Mouse (Mus musculus) kidney, embryonic 15.5 days (tissue): ENCODE results near the gene Tmsb10. TPM values are rescaled to one million over a fixed set of nuclear protein-coding genes. Genes with fewer than 3 reads are reported as not detected.

Experiments used
- ATAC-seq: fragments of 200-750 bp; cut with Nextera tagmentation; replicated peaks from 2 replicates; pipeline ENCODE4 v1.8.0; 2017; ENCODE audit warnings: moderate TSS enrichment; ENCODE audit not compliant: low FRiP score
- H3K27ac ChIP-seq: fragments of 300-500 bp; sonication (generic); 2 replicates; pipeline ENCODE4 v1.5.1; 2015; ENCODE audit warnings: mild to moderate bottlenecking, inconsistent platforms
- H3K27me3 ChIP-seq: fragments of 300-500 bp; sonication (generic); 2 replicates; pipeline ENCODE4 v1.6.1; 2015; ENCODE audit warnings: inconsistent platforms
- H3K36me3 ChIP-seq: fragments of 300-500 bp; sonication (generic); 2 replicates; pipeline ENCODE4 v1.6.1; 2015; ENCODE audit warnings: inconsistent platforms
- H3K4me1 ChIP-seq: fragments of 300-500 bp; sonication (generic); 2 replicates; pipeline ENCODE4 v1.6.1; 2015; ENCODE audit warnings: inconsistent platforms
- H3K4me2 ChIP-seq: fragments of 300-500 bp; sonication (generic); 2 replicates; pipeline ENCODE4 v1.6.1; 2015; ENCODE audit warnings: moderate library complexity, mild to moderate bottlenecking, inconsistent platforms
- H3K4me3 ChIP-seq: fragments of 300-500 bp; sonication (generic); replicated peaks from 2 replicates; pipeline ENCODE4 v1.5.1; 2015; ENCODE audit warnings: mild to moderate bottlenecking, inconsistent platforms
- H3K9ac ChIP-seq: fragments of 300-500 bp; sonication (generic); 2 replicates; pipeline ENCODE4 v1.6.1; 2015; ENCODE audit warnings: mild to moderate bottlenecking, inconsistent platforms
- H3K9me3 ChIP-seq: fragments of 300-500 bp; sonication (generic); replicated peaks from 2 replicates; pipeline ENCODE4 v1.6.1; 2016; ENCODE audit warnings: inconsistent platforms
- WGBS: fragments of 180-500 bp; shearing (Covaris S2); methylation state at CpG from one replicate; pipeline ENCODE4 v1.1.7; 2015; ENCODE audit warnings: mixed read lengths; 5-methylcytosine and 5-hydroxymethylcytosine counted together
- polyA plus RNA-seq: library from polyadenylated mRNA; unstranded; fragments of >200 nt; fragmentation: Nextera tagmentation; extraction: Ambion mirVana; gene quantifications from 2 replicates; pipeline ENCODE4 v1.2.1, GENCODE M21; 2015

The Tmsb10 gene
- polyA plus RNA-seq, 1 experiment from 2014 or later: 2,212 TPM

- H3K9ac ChIP-seq: no peak overlapping the region
- no peaks in the 10 kb centered on the region for H3K27me3 ChIP-seq
- H3K4me1 ChIP-seq: peaks cover 22% of the 10 kb centered on the region
- ATAC-seq: no peak
- no peak overlapping the region for H3K4me2 ChIP-seq
- no peak overlapping the region for H3K4me3 ChIP-seq
- peak overlapping the region; percentile 81 for H3K27ac ChIP-seq
- 70% methylated on average over 7 of the region's 7 CpGs for WGBS
- H3K36me3 ChIP-seq: no peaks in the 10 kb centered on the region
- H3K9me3 ChIP-seq: no peaks in the 10 kb centered on the region
Observed at GRCm38 (mm10) chr6:72954786-72955185, 3.8 kb downstream of the Tmsb10 start.

DNA sequence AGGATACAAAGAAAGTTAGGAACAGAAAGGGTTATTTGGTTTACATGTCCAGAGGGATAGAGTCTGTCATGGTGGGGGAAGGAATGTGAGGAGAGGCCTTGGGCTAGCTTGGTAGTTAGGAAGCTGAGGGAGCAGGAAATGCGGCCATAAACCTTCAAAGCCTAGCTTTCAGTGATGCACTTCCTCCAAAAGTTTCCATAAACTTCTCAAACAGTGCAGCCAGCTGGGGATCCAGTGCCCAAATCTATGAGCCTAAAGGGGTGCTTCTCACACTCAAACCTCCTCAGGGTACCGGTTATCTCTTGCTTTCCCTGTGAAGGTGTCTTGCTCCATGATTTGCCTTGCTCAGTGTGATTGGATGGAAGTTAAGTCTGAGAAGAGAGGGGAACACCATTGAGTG lies 5.6 kb downstream of the Tmsb10 start:
- H3K4me2 ChIP-seq: no peak overlapping the region
- 80% methylated on average over 2 of the region's 2 CpGs for WGBS

DNA sequence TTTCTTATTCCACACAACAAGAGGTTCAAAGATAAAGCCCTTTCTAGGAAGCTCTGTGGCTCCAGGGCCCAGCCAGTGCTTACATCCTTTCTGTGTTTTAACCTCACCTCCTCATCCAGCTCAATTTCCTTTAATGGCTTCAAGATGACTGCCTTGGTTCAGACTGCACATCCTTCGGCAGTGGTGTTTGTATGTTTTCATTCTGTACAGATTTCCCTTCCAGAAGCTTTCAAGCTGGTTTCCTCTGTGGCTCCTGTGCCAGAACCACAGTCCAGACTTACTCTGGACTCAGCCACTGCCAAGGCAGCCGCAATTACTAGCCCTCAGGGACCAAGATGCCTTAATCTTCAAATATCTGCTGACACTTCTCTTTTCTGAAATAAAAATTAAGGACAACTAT lies 6.3 kb downstream of the Tmsb10 start:
- Histone ChIP-seq H3K9ac (no peak overlapping the region), H3K36me3 (no peaks in the 10 kb centered on the region), H3K9me3 (no peaks in the 10 kb centered on the region), H3K4me3 (no peak overlapping the region), H3K4me2 (no peak overlapping the region), H3K27me3 (no peaks in the 10 kb centered on the region), H3K27ac (0 out of 2 replicates have a peak overlapping the region, but pooled peaks have one; percentile 10), H3K4me1 (peaks cover 16% of the 10 kb centered on the region)
- WGBS: 53% methylated on average over 2 of the region's 2 CpGs
- no peak for ATAC-seq

More for the DNA sequence above, 5.6 kb downstream of the Tmsb10 start:
- Histone ChIP-seq H3K27me3 (no peaks in the 10 kb centered on the region), H3K4me3 (no peak overlapping the region), H3K27ac (no peak overlapping the region), H3K9me3 (no peaks in the 10 kb centered on the region), H3K36me3 (no peaks in the 10 kb centered on the region), H3K4me1 (peaks cover 16% of the 10 kb centered on the region), H3K9ac (no peak overlapping the region)
- ATAC-seq: no peak

GRCm38 (mm10) chr6:72949161-72949756 lies 9.3 kb downstream of the Tmsb10 start:
- Histone ChIP-seq H3K27ac (no peak overlapping the region), H3K27me3 (no peaks in the 10 kb centered on the region), H3K4me2 (no peak overlapping the region), H3K4me3 (no peak overlapping the region), H3K9me3 (peaks cover 8% of the 10 kb centered on the region; the same call in 1 of the 2 replicates), H3K36me3 (no peaks in the 10 kb centered on the region), H3K4me1 (no peaks in the 10 kb centered on the region), H3K9ac (no peak overlapping the region)
- WGBS: 76% methylated on average over 9 of the region's 9 CpGs
- ATAC-seq: no peak

DNA sequence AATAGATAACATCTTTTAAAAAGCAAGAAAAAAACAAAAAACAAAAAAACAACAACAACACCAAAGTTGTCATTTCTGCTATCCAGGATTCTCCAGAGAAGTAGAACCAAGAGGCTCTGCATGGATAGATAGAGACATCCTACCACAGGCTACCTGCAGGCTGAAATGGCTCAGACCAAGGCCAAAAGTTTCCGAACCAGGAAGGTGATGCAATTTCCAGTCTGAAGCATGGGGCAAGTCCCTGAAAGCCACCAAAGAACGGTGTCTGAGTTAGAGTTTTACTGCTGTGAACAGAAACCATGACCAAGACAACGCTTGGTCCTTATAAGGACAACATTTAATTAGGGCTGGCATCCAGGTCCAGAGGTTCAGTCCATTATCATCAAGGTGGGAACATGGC lies 10.2 kb downstream of the Tmsb10 start:
- ATAC-seq: no peak
- no peaks in the 10 kb centered on the region for H3K27me3 ChIP-seq
- no peak overlapping the region for H3K4me2 ChIP-seq
- no peak overlapping the region for H3K4me3 ChIP-seq
- H3K36me3 ChIP-seq: no peaks in the 10 kb centered on the region
- no peaks in the 10 kb centered on the region for H3K4me1 ChIP-seq
- H3K9me3 ChIP-seq: peaks cover 8% of the 10 kb centered on the region; the same call in 1 of the 2 replicates
- WGBS: 86% methylated on average over 3 of the region's 3 CpGs
- no peak overlapping the region for H3K9ac ChIP-seq
- no peak overlapping the region for H3K27ac ChIP-seq

- H3K27me3 ChIP-seq: no peaks in the 10 kb centered on the region
- WGBS: 67% methylated on average over 6 of the region's 6 CpGs
- no peak for ATAC-seq
- no peak overlapping the region for H3K4me3 ChIP-seq
- H3K4me1 ChIP-seq: no peaks in the 10 kb centered on the region
- H3K9ac ChIP-seq: no peak overlapping the region
- no peak overlapping the region for H3K4me2 ChIP-seq
- H3K27ac ChIP-seq: no peak overlapping the region
- no peaks in the 10 kb centered on the region for H3K36me3 ChIP-seq
- peaks cover 8% of the 10 kb centered on the region; the same call in 1 of the 2 replicates for H3K9me3 ChIP-seq
Observed at GRCm38 (mm10) chr6:72947960-72948359, 10.6 kb downstream of the Tmsb10 start.

GRCm38 (mm10) chr6:72940493-72940892 lies 18.1 kb downstream of the Tmsb10 start:
- 13% methylated on average over 3 of the region's 3 CpGs for WGBS
- Histone ChIP-seq H3K9ac (no peak overlapping the region), H3K27ac (no peak overlapping the region), H3K4me3 (no peak overlapping the region), H3K4me2 (no peak overlapping the region), H3K27me3 (no peaks in the 10 kb centered on the region), H3K4me1 (no peaks in the 10 kb centered on the region), H3K9me3 (no peaks in the 10 kb centered on the region), H3K36me3 (no peaks in the 10 kb centered on the region)
- ATAC-seq: no peak; the same call in 1 of the 2 replicates

DNA sequence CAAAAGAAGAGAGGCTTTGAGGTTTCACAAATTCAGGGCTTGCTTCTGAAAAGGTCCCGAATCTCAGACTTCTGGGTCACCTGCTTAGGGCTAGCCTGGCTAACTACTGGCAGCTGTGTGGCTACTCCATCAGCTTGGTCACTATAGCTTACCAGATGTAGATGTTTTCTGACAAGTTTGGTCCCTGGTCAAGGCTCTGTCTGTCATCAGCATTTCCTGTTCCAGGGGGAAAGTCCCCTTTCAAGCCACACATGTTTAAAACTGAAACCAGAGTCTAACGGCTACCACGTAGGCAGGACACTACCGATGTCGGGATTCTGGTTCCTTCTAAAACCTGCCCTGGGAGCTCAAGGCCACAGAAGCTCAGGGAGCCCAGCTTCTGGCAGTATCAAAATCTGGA lies 20.7 kb downstream of the Tmsb10 start:
- no peaks in the 10 kb centered on the region for H3K4me1 ChIP-seq
- no peak overlapping the region for H3K4me3 ChIP-seq
- no peaks in the 10 kb centered on the region for H3K9me3 ChIP-seq
- 69% methylated on average over 5 of the region's 5 CpGs for WGBS
- no peaks in the 10 kb centered on the region for H3K27me3 ChIP-seq
- ATAC-seq: no peak
- H3K9ac ChIP-seq: no peak overlapping the region
- no peak overlapping the region for H3K27ac ChIP-seq
- H3K4me2 ChIP-seq: no peak overlapping the region
- H3K36me3 ChIP-seq: no peaks in the 10 kb centered on the region

GRCm38 (mm10) chr6:72937430-72937829 lies 21.1 kb downstream of the Tmsb10 start:
- WGBS: 80% methylated on average over 3 of the region's 3 CpGs
- no peaks in the 10 kb centered on the region for H3K4me1 ChIP-seq
- no peaks in the 10 kb centered on the region for H3K27me3 ChIP-seq
- no peak for ATAC-seq
- H3K4me2 ChIP-seq: no peak overlapping the region
- H3K9me3 ChIP-seq: no peaks in the 10 kb centered on the region
- no peak overlapping the region for H3K4me3 ChIP-seq
- H3K9ac ChIP-seq: no peak overlapping the region
- H3K27ac ChIP-seq: no peak overlapping the region
- no peaks in the 10 kb centered on the region for H3K36me3 ChIP-seq

DNA sequence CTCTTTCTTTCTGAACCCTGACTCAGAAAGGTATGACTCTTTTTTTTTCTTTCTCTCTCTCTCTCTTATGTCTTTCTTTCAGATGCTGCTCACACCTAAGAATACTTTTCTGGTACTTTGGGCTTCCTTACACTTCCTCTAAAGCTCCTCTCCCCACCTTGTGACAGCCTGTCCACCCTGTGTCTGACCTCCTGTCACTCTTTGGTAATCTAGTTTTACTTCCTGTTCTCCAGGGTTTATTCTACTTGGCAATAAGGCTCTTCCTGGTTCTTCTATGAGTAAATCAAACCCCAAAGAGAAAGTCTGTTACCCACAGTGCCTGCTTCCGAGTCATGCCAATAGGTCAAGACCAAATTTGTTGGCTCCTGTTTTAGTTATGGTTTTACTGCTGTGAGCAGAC lies 25.6 kb downstream of the Tmsb10 start:
- ATAC-seq: no peak
- no peak overlapping the region for H3K4me2 ChIP-seq
- no peaks in the 10 kb centered on the region for H3K4me1 ChIP-seq
- no peak overlapping the region for H3K9ac ChIP-seq
- H3K9me3 ChIP-seq: no peaks in the 10 kb centered on the region
- no peaks in the 10 kb centered on the region for H3K27me3 ChIP-seq
- no peaks in the 10 kb centered on the region for H3K36me3 ChIP-seq
- WGBS: 83% methylated on average over 1 of the region's 1 CpGs
- no peak overlapping the region for H3K27ac ChIP-seq
- H3K4me3 ChIP-seq: no peak overlapping the region

DNA sequence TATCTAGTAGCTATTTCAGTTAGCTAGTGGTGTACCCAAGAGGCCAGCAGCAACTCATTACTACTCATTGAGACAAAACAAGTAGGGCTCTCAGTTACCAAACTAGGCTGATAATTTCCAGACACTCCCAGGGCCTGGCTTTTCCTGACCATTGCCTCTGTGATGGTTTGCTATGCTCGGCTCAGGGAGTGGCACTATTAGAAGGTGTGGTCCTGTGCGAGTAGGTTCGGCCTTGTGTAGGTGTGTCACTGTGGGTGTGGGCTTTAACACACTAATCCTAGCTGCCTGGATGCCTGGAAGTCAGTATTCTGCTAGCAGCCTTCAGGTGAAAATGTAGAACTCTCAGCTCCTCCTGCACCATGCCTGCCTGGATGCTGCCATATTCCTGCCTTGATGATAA lies 27.0 kb downstream of the Tmsb10 start:
- no peaks in the 10 kb centered on the region for H3K27me3 ChIP-seq
- H3K27ac ChIP-seq: no peak overlapping the region
- no peak overlapping the region for H3K9ac ChIP-seq
- H3K4me1 ChIP-seq: peaks cover 13% of the 10 kb centered on the region
- ATAC-seq: no peak
- H3K36me3 ChIP-seq: no peaks in the 10 kb centered on the region
- H3K4me2 ChIP-seq: no peak overlapping the region
- H3K9me3 ChIP-seq: no peaks in the 10 kb centered on the region
- 82% methylated on average over 3 of the region's 3 CpGs for WGBS
- no peak overlapping the region for H3K4me3 ChIP-seq

GRCm38 (mm10) chr6:72929795-72930398 lies 28.7 kb downstream of the Tmsb10 start:
- no peak for ATAC-seq
- WGBS: 87% methylated on average over 4 of the region's 4 CpGs
- no peaks in the 10 kb centered on the region for H3K27me3 ChIP-seq
- peaks cover 17% of the 10 kb centered on the region for H3K4me1 ChIP-seq
- no peak overlapping the region for H3K9ac ChIP-seq
- no peak overlapping the region for H3K27ac ChIP-seq
- H3K4me2 ChIP-seq: no peak overlapping the region
- no peaks in the 10 kb centered on the region for H3K9me3 ChIP-seq
- H3K36me3 ChIP-seq: no peaks in the 10 kb centered on the region
- no peak overlapping the region for H3K4me3 ChIP-seq
